ENCODE assay signal across 8 mouse cellular contexts in genomic region chr1:91211099-91211498, GRCm38 (mm10). TPM values are rescaled to one million over a fixed set of nuclear protein-coding genes. Genes with fewer than 3 reads are reported as not detected.
DNase-seq lines count a peak whose midpoint lies in the region; ATAC-seq and TF ChIP-seq lines count a peak whose summit lies in the region.

No protein-coding gene starts in this region.

- no peak overlapping the region for H3K9ac ChIP-seq in forebrain, embryonic 11.5 days (ENCODE audit: low read length)
- no peak overlapping the region for H3K9ac ChIP-seq in forebrain, embryonic 16.5 days (replicated peaks; ENCODE audit: low read depth, low read length)
- H3K9ac ChIP-seq in heart, postnatal 0 days (replicated peaks; ENCODE audit: low read depth, low read length), result no peak overlapping the region
- H3K9ac ChIP-seq in stomach, embryonic 14.5 days (replicated peaks; ENCODE audit: low read depth, low read length), result no peak overlapping the region

- H3K4me2 ChIP-seq in forebrain, embryonic 11.5 days (ENCODE audit: low read depth, low read length, severe bottlenecking), result no peak overlapping the region
- H3K4me2 ChIP-seq in forebrain, embryonic 16.5 days (ENCODE audit: low read length), result no peak overlapping the region
- no peak overlapping the region for H3K4me2 ChIP-seq in heart, postnatal 0 days (ENCODE audit: low read depth, low read length)
- H3K4me2 ChIP-seq in stomach, embryonic 14.5 days (replicated peaks; ENCODE audit: low read depth, low read length), result no peak overlapping the region

- peak; percentile 79 for TF ChIP-seq CTCF in heart, postnatal 0 days (IDR thresholded peaks at IDR 0.05; ENCODE audit: low read depth)

- no peak overlapping the region for H3K27ac ChIP-seq in forebrain, embryonic 11.5 days (ENCODE audit: low read depth, low read length)
- H3K27ac ChIP-seq in forebrain, embryonic 16.5 days (ENCODE audit: low read length), result no peak overlapping the region
- H3K27ac ChIP-seq in heart, postnatal 0 days (ENCODE audit: low read depth), result peak overlapping the region; percentile 98
- no peak overlapping the region for H3K27ac ChIP-seq in stomach, embryonic 14.5 days (ENCODE audit: low read length)

- H3K36me3 ChIP-seq in forebrain, embryonic 11.5 days (ENCODE audit: control insufficient read depth, insufficient read depth, low read length), result no peaks in the 10 kb centered on the region
- H3K36me3 ChIP-seq in forebrain, embryonic 16.5 days (ENCODE audit: control insufficient read depth, insufficient read depth), result no peaks in the 10 kb centered on the region
- no peaks in the 10 kb centered on the region for H3K36me3 ChIP-seq in heart, postnatal 0 days (replicated peaks; ENCODE audit: control insufficient read depth, insufficient read depth, low read length)
- no peaks in the 10 kb centered on the region for H3K36me3 ChIP-seq in stomach, embryonic 14.5 days (ENCODE audit: control insufficient read depth, insufficient read depth, low read length)

- DNase-seq in forebrain, embryonic 11.5 days (ENCODE audit: low spot score), result peak; percentile 66
- peak; percentile 27 for DNase-seq in R1 (ENCODE audit: low read depth, low spot score)
- peak; percentile 73 for DNase-seq in embryo, embryonic 10 days (ENCODE audit: low spot score)
- peak; percentile 81 for DNase-seq in heart, postnatal 0 days (ENCODE audit: low spot score)
- DNase-seq in kidney, postnatal 4 days, result peak; percentile 73 to 75

- no peak for TF ChIP-seq EP300 in heart, postnatal 0 days (IDR thresholded peaks at IDR 0.05; ENCODE audit: low read depth)

- H3K4me1 ChIP-seq in forebrain, embryonic 11.5 days (replicated peaks; ENCODE audit: control insufficient read depth, insufficient read depth, low read length), result no peaks in the 10 kb centered on the region
- peaks cover 22% of the 10 kb centered on the region for H3K4me1 ChIP-seq in forebrain, embryonic 16.5 days (replicated peaks; ENCODE audit: control insufficient read depth, insufficient read depth, low read length)
- peaks cover 68% of the 10 kb centered on the region for H3K4me1 ChIP-seq in heart, postnatal 0 days (ENCODE audit: control insufficient read depth, insufficient read depth)
- no peaks in the 10 kb centered on the region for H3K4me1 ChIP-seq in stomach, embryonic 14.5 days (ENCODE audit: control insufficient read depth, insufficient read depth, low read length)

- no peaks in the 10 kb centered on the region for H3K9me3 ChIP-seq in forebrain, embryonic 11.5 days (ENCODE audit: control insufficient read depth, low read length)
- H3K9me3 ChIP-seq in forebrain, embryonic 16.5 days (ENCODE audit: control insufficient read depth, low read length), result no peaks in the 10 kb centered on the region
- no peaks in the 10 kb centered on the region for H3K9me3 ChIP-seq in heart, postnatal 0 days (replicated peaks; ENCODE audit: control insufficient read depth, low read length)
- no peaks in the 10 kb centered on the region for H3K9me3 ChIP-seq in stomach, embryonic 14.5 days (ENCODE audit: control insufficient read depth, low read depth, low read length)

- WGBS in forebrain, embryonic 11.5 days, result 75% methylated on average over 1 of the region's 1 CpGs
- 88% methylated on average over 1 of the region's 1 CpGs for WGBS in forebrain, embryonic 16.5 days
- 81% methylated on average over 1 of the region's 1 CpGs for WGBS in heart, postnatal 0 days
- 65% methylated on average over 1 of the region's 1 CpGs for WGBS in stomach, embryonic 14.5 days

- no peaks in the 10 kb centered on the region for H3K27me3 ChIP-seq in forebrain, embryonic 11.5 days (ENCODE audit: control insufficient read depth, insufficient read depth, low read length)
- no peaks in the 10 kb centered on the region for H3K27me3 ChIP-seq in forebrain, embryonic 16.5 days (replicated peaks; ENCODE audit: control insufficient read depth, insufficient read depth, low read length)
- no peaks in the 10 kb centered on the region for H3K27me3 ChIP-seq in heart, postnatal 0 days (ENCODE audit: control insufficient read depth, insufficient read depth, low read length)
- H3K27me3 ChIP-seq in stomach, embryonic 14.5 days (ENCODE audit: control insufficient read depth, insufficient read depth, low read length), result no peaks in the 10 kb centered on the region

- ATAC-seq in forebrain, embryonic 11.5 days (replicated peaks; ENCODE audit: low FRiP score), result no peak
- no peak for ATAC-seq in forebrain, embryonic 16.5 days
- peak; percentile 28 for ATAC-seq in heart, postnatal 0 days (ENCODE audit: insufficient read depth, low read depth)
- ATAC-seq in megakaryocyte progenitor cell, adult 5-6 weeks (replicated peaks; ENCODE audit: poor library complexity), result peak; percentile 75
- peak; percentile 14; the same call in 1 of the 2 replicates for ATAC-seq in stomach, embryonic 14.5 days (ENCODE audit: insufficient number of reproducible peaks, insufficient read depth, low FRiP score, low read depth)

- H3K4me3 ChIP-seq in forebrain, embryonic 11.5 days (ENCODE audit: low read depth, low read length), result no peak overlapping the region
- no peak overlapping the region for H3K4me3 ChIP-seq in forebrain, embryonic 16.5 days (replicated peaks; ENCODE audit: low read length)
- no peak overlapping the region for H3K4me3 ChIP-seq in heart, postnatal 0 days (ENCODE audit: low read depth, low read length)
- no peak overlapping the region for H3K4me3 ChIP-seq in stomach, embryonic 14.5 days (ENCODE audit: low read depth, low read length)

RNA-seq across cellular contexts. Expression of gene Ramp1, which starts 31.5 kb away (rescaled TPM):
- 0.12 and 0.41 TPM in 2 replicates for polyA plus RNA-seq in forebrain, embryonic 11.5 days (2014; fragmentation: Nextera tagmentation; extraction: Ambion mirVana)
- 4.1 and 5.2 TPM in 2 replicates for polyA plus RNA-seq in forebrain, embryonic 16.5 days (2015; fragmentation: Nextera tagmentation; extraction: Ambion mirVana)
- total RNA-seq in heart, postnatal 0 days (2014; rRNA removed; ENCODE audit: low replicate concordance), result 46.7 and 59.5 TPM in 2 replicates
- polyA plus RNA-seq in heart, postnatal 0 days (2015; fragmentation: Nextera tagmentation; extraction: Ambion mirVana), result 62.4 and 65.5 TPM in 2 replicates
- total RNA-seq in megakaryocyte progenitor cell, adult 5-6 weeks (2015), result 184 and 191 TPM in 2 replicates
- total RNA-seq in megakaryocyte progenitor cell, adult 5-6 weeks (2017), result 174 and 180 TPM in 2 replicates
- 4.2 and 4.6 TPM in 2 replicates for polyA plus RNA-seq in stomach, embryonic 14.5 days (2014; fragmentation: Nextera tagmentation; extraction: Ambion mirVana)

RNA-seq across cellular contexts. Expression of gene Ube2f, which starts 39.0 kb away (rescaled TPM):
- 78.9 and 84.7 TPM in 2 replicates for polyA plus RNA-seq in forebrain, embryonic 11.5 days (2014; fragmentation: Nextera tagmentation; extraction: Ambion mirVana)
- polyA plus RNA-seq in forebrain, embryonic 16.5 days (2015; fragmentation: Nextera tagmentation; extraction: Ambion mirVana), result 67.7 and 67.9 TPM in 2 replicates
- total RNA-seq in heart, postnatal 0 days (2014; rRNA removed; ENCODE audit: low replicate concordance), result 23.5 and 69.6 TPM in 2 replicates
- polyA plus RNA-seq in heart, postnatal 0 days (2015; fragmentation: Nextera tagmentation; extraction: Ambion mirVana), result 77.9 and 79.3 TPM in 2 replicates
- total RNA-seq in megakaryocyte progenitor cell, adult 5-6 weeks (2015), result 90.2 and 92.6 TPM in 2 replicates
- total RNA-seq in megakaryocyte progenitor cell, adult 5-6 weeks (2017), result 46.8 and 58.6 TPM in 2 replicates
- 67.1 and 73.3 TPM in 2 replicates for polyA plus RNA-seq in stomach, embryonic 14.5 days (2014; fragmentation: Nextera tagmentation; extraction: Ambion mirVana)

Comparison
In these comparisons a context has a peak if more than half of its experiments do, and no peak if none do; other contexts are left out.
1. ATAC-seq: peak in heart, postnatal 0 days (single experiment), megakaryocyte progenitor cell, adult 5-6 weeks (single experiment) and stomach, embryonic 14.5 days (single experiment); none in forebrain, embryonic 11.5 days (single experiment) and forebrain, embryonic 16.5 days (single experiment).
2. DNase-seq: peak in every context shown above with its lines; median percentile 81 in heart, postnatal 0 days; 74 in kidney, postnatal 4 days; 73 in embryo, embryonic 10 days; 66 in forebrain, embryonic 11.5 days; 27 in R1.
3. RNA of gene Ramp1, which starts 31.5 kb away (polyA plus RNA-seq): 62.4 to 65.5 TPM in heart, postnatal 0 days; 4.2 to 4.6 TPM in stomach, embryonic 14.5 days, 4.1 to 5.2 TPM in forebrain, embryonic 16.5 days and 0.12 to 0.41 TPM in forebrain, embryonic 11.5 days; every median in the first group is over 10 times any median in the second.